Mouse (Mus musculus) hindbrain, embryonic 16.5 days (tissue): ENCODE results near the gene Card11. TPM values are rescaled to one million over a fixed set of nuclear protein-coding genes. Genes with fewer than 3 reads are reported as not detected.
A peak's percentile ranks its signal among the peaks of the same experiment; 100 is the strongest.

Experiments
- ATAC-seq: fragments of 200-750 bp; cut with Nextera tagmentation; 2 replicates; pipeline ENCODE4 v1.8.0; 2017; ENCODE audit warnings: moderate TSS enrichment, moderate library complexity
- H3K27ac ChIP-seq: fragments of 300-500 bp; sonication (generic); 2 replicates; pipeline ENCODE4 v1.5.1; 2014; ENCODE audit warnings: low read depth, mild to moderate bottlenecking, control low read depth, low read length, moderate library complexity
- H3K27me3 ChIP-seq: fragments of 300-500 bp; sonication (generic); replicated peaks from 2 replicates; pipeline ENCODE4 v1.6.1; 2014; ENCODE audit warnings: low read length; ENCODE audit not compliant: control insufficient read depth, insufficient read depth
- H3K36me3 ChIP-seq: fragments of 300-500 bp; sonication (generic); 2 replicates; pipeline ENCODE4 v1.6.1; 2014; ENCODE audit warnings: mild to moderate bottlenecking, low read length, moderate library complexity, mixed read lengths; ENCODE audit not compliant: control insufficient read depth, insufficient read depth
- H3K4me1 ChIP-seq: fragments of 300-500 bp; sonication (generic); 2 replicates; pipeline ENCODE4 v1.6.1; 2014; ENCODE audit warnings: low read depth, low read length; ENCODE audit not compliant: control insufficient read depth, insufficient read depth
- H3K4me2 ChIP-seq: fragments of 300-500 bp; sonication (generic); 2 replicates; pipeline ENCODE4 v1.6.1; 2014; ENCODE audit warnings: mild to moderate bottlenecking, low read length, control low read depth, moderate library complexity
- H3K4me3 ChIP-seq: fragments of 300-500 bp; sonication (generic); 2 replicates; pipeline ENCODE4 v1.5.1; 2014; ENCODE audit warnings: mild to moderate bottlenecking, low read length, control low read depth, moderate library complexity
- H3K9ac ChIP-seq: fragments of 300-500 bp; sonication (generic); 2 replicates; pipeline ENCODE4 v1.6.1; 2014; ENCODE audit warnings: low read depth, mild to moderate bottlenecking, control low read depth, low read length, moderate library complexity
- H3K9me3 ChIP-seq: fragments of 300-500 bp; sonication (generic); 2 replicates; pipeline ENCODE4 v1.6.1; 2014; ENCODE audit warnings: mild to moderate bottlenecking, low read length, moderate library complexity; ENCODE audit not compliant: control insufficient read depth
- WGBS: fragments of 180-500 bp; shearing (Covaris S2); extraction: QIAGEN DNeasy Blood & Tissue Kit; methylation state at CpG from one replicate; pipeline ENCODE4 v1.1.7; 2014; 5-methylcytosine and 5-hydroxymethylcytosine counted together
- polyA plus RNA-seq: library from polyadenylated mRNA; unstranded; fragments of >200 nt; fragmentation: Nextera tagmentation; extraction: Ambion mirVana; gene quantifications from 2 replicates; pipeline ENCODE4 v1.2.1, GENCODE M21; 2015

The Card11 gene
- polyA plus RNA-seq, result 0.26 and 0.31 TPM in 2 replicates

GRCm38 (mm10) chr5:141000349-141000748 is at the start of gene Card11:
Card11 (minus strand) TSS chr5:141000582.
- no peaks in the 10 kb centered on the region for H3K9me3 ChIP-seq
- no peaks in the 10 kb centered on the region for H3K27me3 ChIP-seq
- 73% methylated on average over 10 of the region's 10 CpGs for WGBS

GRCm38 (mm10) chr5:141047651-141048218 is 47.4 kb upstream of the Card11 start:
- Histone ChIP-seq H3K27me3 (no peaks in the 10 kb centered on the region), H3K9ac (no peak overlapping the region), H3K36me3 (no peaks in the 10 kb centered on the region), H3K4me3 (no peak overlapping the region), H3K4me2 (peak overlapping the region; percentile 15), H3K9me3 (peaks cover 3% of the 10 kb centered on the region; the same call in 1 of the 2 replicates), H3K27ac (no peak overlapping the region), H3K4me1 (peaks cover 3% of the 10 kb centered on the region; the same call in 1 of the 2 replicates)
- ATAC-seq, result no peak
- 48% methylated on average over 13 of the region's 13 CpGs for WGBS

More at GRCm38 (mm10) chr5:141000349-141000748, at the start of gene Card11:
- Histone ChIP-seq H3K4me1 (no peaks in the 10 kb centered on the region), H3K27ac (no peak within 1 kb of the TSS), H3K4me3 (no peak within 1 kb of the TSS), H3K9ac (no peak within 1 kb of the TSS), H3K4me2 (no peak within 1 kb of the TSS), H3K36me3 (no peaks in the 10 kb centered on the region)
- no peak for ATAC-seq

DNA sequence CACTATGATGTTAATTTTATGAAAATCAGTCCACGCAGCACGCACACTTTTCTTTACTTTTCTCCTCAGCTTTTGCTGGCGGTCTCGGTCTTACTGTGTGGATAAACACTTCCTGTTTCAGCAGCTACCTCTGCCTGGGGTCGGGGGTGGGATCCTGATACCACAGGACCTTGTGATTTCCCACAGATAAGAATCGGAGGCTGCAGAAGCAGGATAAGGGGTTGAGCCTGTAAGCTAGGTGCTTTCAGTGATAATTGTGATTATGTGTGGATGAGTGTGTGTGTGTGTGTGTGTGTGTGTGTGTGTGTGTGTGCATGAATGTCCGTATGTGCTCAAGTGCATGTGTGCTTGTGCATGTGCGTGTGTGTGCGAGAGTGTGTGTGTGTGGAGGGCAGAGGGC is 44.6 kb upstream of the Card11 start:
- WGBS, result 85% methylated on average over 9 of the region's 9 CpGs
- ATAC-seq, result no peak
- H3K36me3 ChIP-seq, result no peaks in the 10 kb centered on the region

DNA sequence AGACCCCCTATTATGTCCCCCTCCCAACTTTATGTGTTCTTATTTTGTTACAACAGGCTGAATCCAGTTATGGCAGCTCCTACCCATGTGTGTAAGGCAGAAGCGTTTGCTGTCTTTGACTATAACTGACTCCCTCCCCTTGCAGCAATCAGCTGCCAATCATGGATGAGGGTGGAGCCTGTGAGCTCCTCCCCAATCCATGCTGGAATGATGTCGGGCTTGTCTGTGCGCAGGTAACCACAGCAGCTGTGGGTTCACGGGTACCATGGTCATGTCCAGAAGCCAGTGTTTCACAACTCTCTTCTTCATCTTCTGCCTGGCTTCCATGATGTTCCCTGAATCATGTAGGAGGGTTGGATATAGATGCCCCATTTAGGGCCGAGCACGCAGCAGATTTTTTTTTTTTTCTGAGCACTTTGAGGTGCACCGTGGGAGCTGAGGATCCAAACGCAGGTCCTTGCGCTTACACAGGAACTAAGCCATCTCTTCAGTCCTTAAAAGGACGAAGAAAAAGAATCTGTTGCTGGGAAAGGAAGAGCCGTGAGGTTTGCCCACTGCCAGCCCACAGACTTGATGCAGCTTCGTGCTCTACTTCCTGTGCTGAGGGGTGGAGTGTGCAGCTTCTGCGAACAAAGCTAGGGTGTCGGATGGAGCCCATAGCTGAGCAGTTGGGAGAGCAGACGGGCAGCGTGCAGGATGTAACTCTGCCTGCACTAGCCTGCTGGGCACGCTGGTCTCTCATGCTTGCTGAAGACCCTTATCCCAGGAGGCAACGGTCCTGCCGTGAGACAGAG is 43.5 kb upstream of the Card11 start:
- ATAC-seq, result no peak
- 67% methylated on average over 19 of the region's 19 CpGs for WGBS
- no peaks in the 10 kb centered on the region for H3K9me3 ChIP-seq

More for the DNA sequence above, 44.6 kb upstream of the Card11 start:
- no peaks in the 10 kb centered on the region for H3K27me3 ChIP-seq
- no peak overlapping the region for H3K4me3 ChIP-seq
- no peak overlapping the region for H3K4me2 ChIP-seq
- H3K9me3 ChIP-seq, result no peaks in the 10 kb centered on the region
- H3K27ac ChIP-seq, result no peak overlapping the region
- H3K4me1 ChIP-seq, result peaks cover 3% of the 10 kb centered on the region; the same call in 1 of the 2 replicates
- H3K9ac ChIP-seq, result no peak overlapping the region

GRCm38 (mm10) chr5:141042406-141042805 is 42.0 kb upstream of the Card11 start:
- no peak overlapping the region for H3K4me2 ChIP-seq
- H3K36me3 ChIP-seq, result no peaks in the 10 kb centered on the region
- no peaks in the 10 kb centered on the region for H3K27me3 ChIP-seq
- ATAC-seq, result no peak
- H3K4me1 ChIP-seq, result no peaks in the 10 kb centered on the region
- 95% methylated on average over 4 of the region's 4 CpGs for WGBS
- H3K9ac ChIP-seq, result no peak overlapping the region
- no peaks in the 10 kb centered on the region for H3K9me3 ChIP-seq
- H3K27ac ChIP-seq, result no peak overlapping the region
- no peak overlapping the region for H3K4me3 ChIP-seq

More for the DNA sequence above, 43.5 kb upstream of the Card11 start:
- Histone ChIP-seq H3K9ac (no peak overlapping the region), H3K27ac (no peak overlapping the region), H3K27me3 (no peaks in the 10 kb centered on the region), H3K4me2 (no peak overlapping the region), H3K4me3 (no peak overlapping the region), H3K4me1 (peaks cover 3% of the 10 kb centered on the region; the same call in 1 of the 2 replicates), H3K36me3 (no peaks in the 10 kb centered on the region)

- Histone ChIP-seq H3K4me2 (no peak overlapping the region), H3K27me3 (no peaks in the 10 kb centered on the region), H3K36me3 (no peaks in the 10 kb centered on the region), H3K9me3 (no peaks in the 10 kb centered on the region), H3K27ac (no peak overlapping the region), H3K9ac (no peak overlapping the region), H3K4me3 (no peak overlapping the region), H3K4me1 (no peaks in the 10 kb centered on the region)
- WGBS, result 38% methylated on average over 9 of the region's 9 CpGs
- ATAC-seq, result no peak
Measured at GRCm38 (mm10) chr5:141040846-141041245, 40.5 kb upstream of the Card11 start.

DNA sequence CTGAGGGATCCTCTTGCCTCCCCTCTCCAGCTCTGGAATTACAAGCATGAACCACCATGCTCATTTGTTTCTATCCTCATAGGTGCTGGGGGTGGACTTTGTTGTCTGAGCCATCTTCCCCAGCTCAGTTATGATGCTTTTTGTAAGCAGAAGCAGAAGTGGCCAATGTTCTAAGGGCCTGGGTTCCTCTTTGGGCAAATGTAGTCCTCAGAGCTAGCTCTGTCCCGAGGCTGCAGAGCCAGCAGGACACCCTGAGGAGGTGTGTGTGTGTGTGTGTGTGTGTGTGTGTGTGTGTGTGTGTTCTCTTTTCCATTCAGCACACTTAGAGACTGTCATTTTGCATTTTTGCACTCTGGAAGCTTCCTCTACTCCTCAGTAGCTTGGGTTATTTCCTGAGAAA is 38.0 kb upstream of the Card11 start:
- Histone ChIP-seq H3K4me2 (no peak overlapping the region), H3K27ac (no peak overlapping the region), H3K27me3 (no peaks in the 10 kb centered on the region), H3K36me3 (no peaks in the 10 kb centered on the region), H3K9me3 (no peaks in the 10 kb centered on the region), H3K4me1 (no peaks in the 10 kb centered on the region), H3K9ac (no peak overlapping the region), H3K4me3 (no peak overlapping the region)
- ATAC-seq, result no peak
- WGBS, result 77% methylated on average over 1 of the region's 1 CpGs

- no peak overlapping the region for H3K4me3 ChIP-seq
- ATAC-seq, result no peak
- 65% methylated on average over 6 of the region's 6 CpGs for WGBS
- H3K9me3 ChIP-seq, result no peaks in the 10 kb centered on the region
- no peaks in the 10 kb centered on the region for H3K36me3 ChIP-seq
- H3K9ac ChIP-seq, result no peak overlapping the region
- H3K4me1 ChIP-seq, result no peaks in the 10 kb centered on the region
- H3K27me3 ChIP-seq, result no peaks in the 10 kb centered on the region
- no peak overlapping the region for H3K4me2 ChIP-seq
- H3K27ac ChIP-seq, result no peak overlapping the region
Measured at GRCm38 (mm10) chr5:141035346-141035745, 35.0 kb upstream of the Card11 start.

- Histone ChIP-seq H3K4me3 (no peak overlapping the region), H3K27me3 (no peaks in the 10 kb centered on the region), H3K4me1 (no peaks in the 10 kb centered on the region), H3K4me2 (no peak overlapping the region), H3K9me3 (no peaks in the 10 kb centered on the region), H3K27ac (no peak overlapping the region), H3K9ac (no peak overlapping the region), H3K36me3 (no peaks in the 10 kb centered on the region)
- 85% methylated on average over 3 of the region's 3 CpGs for WGBS
- ATAC-seq, result no peak
Measured at GRCm38 (mm10) chr5:141034301-141034700, 33.9 kb upstream of the Card11 start.
